Mouse (Mus musculus) adrenal gland, postnatal 10 days (tissue): ENCODE results near the gene Arid1a. TPM values are rescaled to one million over a fixed set of nuclear protein-coding genes. Genes with fewer than 3 reads are reported as not detected.
A peak's percentile ranks its signal among the peaks of the same experiment; 100 is the strongest.
"Not testable (repeated sequence)": the region's sequence is repeated elsewhere in the genome, so short reads cannot be mapped to it uniquely, and the experiment has no call there.

Experiments used
- DNase-seq: peaks from one replicate; pipeline ENCODE4 v3.0.0; 2021; ENCODE audit warnings: mixed read lengths
- total RNA-seq, 2 experiments: library from RNA; stranded (reverse); gene quantifications; 2 replicates each; pipeline ENCODE4 v1.2.3; 2021

Arid1a gene
- total RNA-seq, 2 experiments from 2014 or later: 46.7 to 63.4 TPM

GRCm38 (mm10) chr4:133675594-133676016 is 81.0 kb downstream of the Arid1a start:
- peak; percentile 87 for DNase-seq

GRCm38 (mm10) chr4:133674331-133674695 is 82.3 kb downstream of the Arid1a start:
- DNase-seq: peak; percentile 26

- peak; percentile 65 for DNase-seq
These were observed 82.8 kb downstream of the Arid1a start for GRCm38 (mm10) chr4:133673666-133674330.

- DNase-seq: peak; percentile 55
These were observed 83.5 kb downstream of the Arid1a start for GRCm38 (mm10) chr4:133672845-133673647.

GRCm38 (mm10) chr4:133671881-133672844 is 84.4 kb downstream of the Arid1a start, which contains the start of gene Pigv:
Pigv (minus strand) TSS chr4:133672647.
- peak; percentile 97 for DNase-seq

GRCm38 (mm10) chr4:133671184-133671880 is 85.2 kb downstream of the Arid1a start:
- peak; percentile 89 for DNase-seq

GRCm38 (mm10) chr4:133669652-133670210 is 86.8 kb downstream of the Arid1a start:
- DNase-seq: peak; percentile 38

GRCm38 (mm10) chr4:133668537-133668936 is 88.0 kb downstream of the Arid1a start:
- peak; percentile 33 for DNase-seq

- DNase-seq: no peak
These were observed 90.4 kb downstream of the Arid1a start for GRCm38 (mm10) chr4:133666199-133666598.

GRCm38 (mm10) chr4:133665118-133665517 is 91.5 kb downstream of the Arid1a start:
- DNase-seq: no peak

GRCm38 (mm10) chr4:133662945-133663344 is 93.6 kb downstream of the Arid1a start:
- DNase-seq: no peak

GRCm38 (mm10) chr4:133662421-133662820 is 94.1 kb downstream of the Arid1a start:
- DNase-seq: no peak

GRCm38 (mm10) chr4:133660193-133661155 is 96.1 kb downstream of the Arid1a start:
- DNase-seq: peak; percentile 90

- DNase-seq: peak; percentile 63
These were observed 96.9 kb downstream of the Arid1a start for GRCm38 (mm10) chr4:133659497-133660192.

GRCm38 (mm10) chr4:133658729-133659128 is 97.8 kb downstream of the Arid1a start:
- no peak for DNase-seq

GRCm38 (mm10) chr4:133657829-133658458 is 98.6 kb downstream of the Arid1a start:
- DNase-seq: no peak

- no peak for DNase-seq
These were observed 99.6 kb downstream of the Arid1a start for GRCm38 (mm10) chr4:133656997-133657396.

GRCm38 (mm10) chr4:133656294-133656693 is 100.3 kb downstream of the Arid1a start:
- no peak for DNase-seq

- DNase-seq: not testable (repeated sequence)
These were observed 102.5 kb downstream of the Arid1a start for GRCm38 (mm10) chr4:133654070-133654469.
